Mouse (Mus musculus): ENCODE results near the gene 2410137M14Rik.
"Not testable (repeated sequence)": the region's sequence is repeated elsewhere in the genome, so short reads cannot be mapped to it uniquely, and the experiment has no call there.

Gene 2410137M14Rik

GRCm38 (mm10) chr17:36994528-36994927 is 13.5 kb upstream of the 2410137M14Rik start:
- no peak for DNase-seq (ENCODE audit: low spot score in 2 of 2)

DNA sequence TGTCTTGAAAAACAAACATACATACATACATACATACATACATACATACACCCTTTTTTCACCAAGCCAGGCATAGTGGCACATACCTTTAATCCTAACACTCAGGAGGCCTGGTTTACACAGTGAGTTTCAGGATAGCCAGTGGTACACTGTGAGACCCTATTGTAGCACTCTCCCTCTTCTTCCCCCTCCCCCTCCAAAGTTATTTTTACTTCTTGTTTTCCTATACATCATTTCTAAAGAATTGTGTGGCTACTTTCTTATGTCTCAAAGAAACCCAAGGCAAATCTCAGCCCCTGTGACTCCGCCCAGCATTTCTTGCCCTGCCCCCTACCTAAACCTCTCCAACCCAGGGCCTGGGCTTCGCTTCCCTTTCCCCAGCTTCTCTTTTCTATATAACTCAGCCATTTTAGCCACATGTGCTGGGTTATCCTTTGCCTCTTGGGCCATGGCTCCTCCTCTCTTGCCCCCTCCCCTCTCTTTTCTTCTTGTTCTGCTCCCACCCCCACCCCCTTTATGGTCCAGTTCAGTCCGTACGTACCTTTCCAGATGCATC is 12.8 kb upstream of the 2410137M14Rik start:
- no peak for DNase-seq (ENCODE audit: low spot score in 2 of 2)

- no peak for DNase-seq (ENCODE audit: low spot score in 2 of 2)
Observed at GRCm38 (mm10) chr17:36992336-36993104, 11.5 kb upstream of the 2410137M14Rik start.

GRCm38 (mm10) chr17:36990630-36991029 is 9.6 kb upstream of the 2410137M14Rik start:
- not testable (repeated sequence) for DNase-seq (ENCODE audit: low spot score in 2 of 2)

GRCm38 (mm10) chr17:36989437-36989836 is 8.4 kb upstream of the 2410137M14Rik start, which contains the start of gene H2-M5:
TSS of gene H2-M5 (minus strand) at chr17:36989537.
- DNase-seq (ENCODE audit: low spot score in 2 of 2), result no peak

GRCm38 (mm10) chr17:36988475-36988874 is 7.4 kb upstream of the 2410137M14Rik start:
- DNase-seq (ENCODE audit: low spot score in 2 of 2), result no peak

GRCm38 (mm10) chr17:36982253-36983155 is 1.5 kb upstream of the 2410137M14Rik start:
- DNase-seq (ENCODE audit: low spot score in 2 of 2), result no peak

DNA sequence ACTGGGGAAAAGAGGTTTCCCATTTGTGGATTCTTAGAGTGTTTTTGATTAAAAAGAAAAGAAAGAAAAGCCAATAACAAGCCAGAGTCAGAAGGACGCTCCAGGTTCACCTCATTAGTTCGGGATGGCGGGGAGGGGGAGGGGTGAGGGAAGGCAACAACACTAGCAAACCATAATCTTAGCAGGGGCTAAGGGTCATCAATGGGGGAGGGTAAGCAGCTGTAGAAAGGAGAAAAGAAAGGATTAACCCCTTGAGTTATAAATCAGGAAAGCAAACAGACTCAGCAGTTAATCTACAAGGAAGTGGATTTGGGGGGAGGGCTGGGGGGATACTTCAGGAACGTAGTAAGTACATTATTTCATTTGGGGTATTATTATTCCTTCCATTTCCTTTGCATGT is 808 bp upstream of the 2410137M14Rik start:
- DNase-seq (ENCODE audit: low spot score in 2 of 2), result no peak

GRCm38 (mm10) chr17:36973271-36973787 is 7.7 kb downstream of the 2410137M14Rik start:
- no peak for DNase-seq (ENCODE audit: low spot score in 2 of 2)

DNA sequence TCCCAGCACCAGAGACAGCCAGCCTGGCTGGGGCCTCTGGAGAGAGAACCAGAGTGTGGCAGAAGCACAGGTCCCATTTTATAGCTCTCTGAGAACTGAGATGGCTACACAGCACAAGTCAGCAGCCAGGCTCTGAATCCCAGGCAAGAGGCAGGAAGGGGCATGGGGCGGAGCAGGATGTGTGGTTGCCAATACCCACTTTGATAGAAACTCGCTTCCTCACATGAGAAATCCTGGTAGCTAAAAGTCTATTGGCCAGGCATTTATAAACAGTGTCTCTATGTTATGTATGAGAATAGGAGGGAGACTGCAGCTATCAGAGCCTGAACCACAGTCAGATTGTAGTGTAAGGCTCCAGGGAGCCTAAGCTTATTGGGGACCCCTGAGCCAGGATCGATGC is 8.2 kb downstream of the 2410137M14Rik start:
- DNase-seq (ENCODE audit: low spot score in 2 of 2), result no peak

DNA sequence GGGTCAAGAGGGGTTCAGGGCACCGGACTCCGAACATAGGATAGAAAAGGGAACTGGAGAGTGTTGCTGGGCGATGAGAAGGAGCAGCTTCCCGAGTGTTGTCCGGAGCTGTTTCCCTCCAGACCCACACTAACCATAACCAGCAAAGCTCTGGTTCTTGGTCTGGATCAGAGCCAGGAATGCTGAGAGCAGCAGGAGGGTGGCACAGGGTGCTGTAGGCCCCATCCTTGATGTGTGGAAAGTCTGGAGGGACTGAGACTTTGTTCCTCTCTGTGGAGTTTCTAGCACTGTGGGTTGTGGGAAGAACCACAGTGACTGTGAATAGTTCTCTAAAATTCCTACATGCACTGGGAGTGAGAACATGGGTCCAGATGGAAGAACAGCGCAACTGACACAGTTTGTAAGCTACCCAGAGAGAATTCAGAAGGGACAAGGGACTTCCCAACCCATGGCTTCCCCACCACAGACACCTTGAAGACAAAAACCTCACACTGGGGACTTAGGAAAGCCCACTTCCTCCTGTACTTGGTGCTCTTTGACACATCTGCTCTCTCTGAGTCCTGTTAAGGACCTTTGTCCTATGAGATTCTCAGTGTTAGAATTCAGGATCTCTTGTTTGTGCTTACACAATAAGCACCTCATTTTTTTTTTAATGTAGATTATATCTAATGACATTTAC is 9.7 kb downstream of the 2410137M14Rik start:
- DNase-seq (ENCODE audit: low spot score in 2 of 2), result no peak

- no peak for DNase-seq (ENCODE audit: low spot score in 2 of 2)
Observed at GRCm38 (mm10) chr17:36970316-36970890, 10.6 kb downstream of the 2410137M14Rik start.

DNA sequence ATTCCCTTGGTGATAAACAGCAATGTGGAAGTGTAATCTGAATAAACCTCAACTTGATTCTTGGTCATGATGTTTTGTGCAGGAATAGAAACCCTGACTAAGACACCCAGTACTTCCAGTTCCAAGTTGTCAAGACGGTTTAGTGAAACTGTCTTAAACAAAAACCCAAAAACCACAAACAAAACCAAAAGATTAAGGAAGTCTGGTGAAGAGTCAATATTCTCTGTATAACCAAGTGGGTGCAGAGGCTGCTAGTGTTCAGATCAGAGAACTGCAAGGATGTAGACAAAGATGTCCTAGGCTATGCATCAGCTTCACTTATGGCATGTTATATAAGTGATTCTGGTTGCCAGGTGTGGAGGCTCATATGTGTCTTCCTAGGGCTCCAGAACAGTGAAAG is 14.2 kb downstream of the 2410137M14Rik start:
- no peak for DNase-seq (ENCODE audit: low spot score in 2 of 2)

DNA sequence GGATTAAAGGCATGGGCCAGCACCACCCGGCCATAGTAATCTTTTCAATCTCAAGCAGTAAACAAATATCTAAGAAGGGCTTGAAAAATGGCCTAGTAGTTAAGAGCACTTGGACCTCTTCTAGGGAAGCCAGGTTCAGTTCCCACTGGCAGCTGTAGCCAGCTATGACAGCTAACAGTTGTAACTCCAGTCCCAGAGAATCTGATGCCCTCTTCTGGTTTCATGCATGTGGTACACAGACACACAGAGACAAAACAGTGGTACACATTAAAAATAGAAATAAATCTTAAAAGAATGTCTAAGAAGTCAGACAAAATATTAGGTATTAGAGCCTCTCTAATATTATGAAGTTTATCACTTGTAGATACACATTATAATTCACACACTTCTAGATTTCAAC is 19.9 kb downstream of the 2410137M14Rik start:
- DNase-seq (ENCODE audit: low spot score in 2 of 2), result no peak

DNA sequence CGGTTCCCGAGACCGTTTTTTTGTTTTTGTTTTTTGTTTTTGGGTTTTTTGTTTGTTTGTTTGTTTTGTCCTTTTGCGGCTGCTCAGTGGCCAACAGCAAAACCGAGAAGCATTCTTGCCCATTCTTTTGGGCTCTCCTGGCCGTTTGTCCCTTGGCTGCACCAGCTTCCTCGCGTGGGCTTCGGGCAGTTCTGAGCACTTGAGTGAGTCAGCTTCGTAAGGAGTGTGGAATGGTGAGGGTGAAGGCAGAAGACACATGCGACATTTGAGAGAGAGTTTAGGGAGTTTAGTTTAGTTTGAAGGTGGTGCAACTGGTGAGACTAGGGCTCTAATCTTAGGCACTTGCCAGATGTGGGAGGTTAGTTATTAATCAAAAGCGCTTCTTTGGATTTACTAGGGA is 22.2 kb downstream of the 2410137M14Rik start:
- no peak for DNase-seq (ENCODE audit: low spot score in 2 of 2)

- DNase-seq (ENCODE audit: low spot score in 2 of 2), result peak; percentile 83 to 90
Observed at GRCm38 (mm10) chr17:36957999-36958743, 22.9 kb downstream of the 2410137M14Rik start, which contains the start of the genes Znrd1 and Znrd1as. TSS of gene Znrd1 (minus strand) at chr17:36958559. TSS of gene Znrd1as (plus strand) at chr17:36958592.

DNA sequence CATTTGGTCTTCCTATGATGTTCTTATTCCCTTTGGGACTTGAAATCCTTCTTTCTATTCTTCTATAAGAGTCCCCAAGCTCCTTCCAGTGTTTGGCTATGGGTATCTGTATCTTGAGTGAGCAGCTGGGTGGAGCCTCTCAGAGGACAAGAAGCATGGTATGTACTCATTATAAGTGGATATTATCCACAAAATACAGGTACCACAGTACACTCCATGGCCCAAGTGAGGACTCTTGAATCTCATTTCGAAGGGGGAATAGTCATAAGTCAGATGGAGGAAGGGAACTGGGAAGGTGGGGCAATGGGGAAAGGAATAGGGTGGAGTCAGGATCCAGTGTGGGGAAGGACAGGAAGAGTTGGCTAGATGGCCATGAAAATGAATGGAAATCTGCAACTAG is 28.0 kb downstream of the 2410137M14Rik start:
- DNase-seq (ENCODE audit: low spot score in 2 of 2), result no peak

DNA sequence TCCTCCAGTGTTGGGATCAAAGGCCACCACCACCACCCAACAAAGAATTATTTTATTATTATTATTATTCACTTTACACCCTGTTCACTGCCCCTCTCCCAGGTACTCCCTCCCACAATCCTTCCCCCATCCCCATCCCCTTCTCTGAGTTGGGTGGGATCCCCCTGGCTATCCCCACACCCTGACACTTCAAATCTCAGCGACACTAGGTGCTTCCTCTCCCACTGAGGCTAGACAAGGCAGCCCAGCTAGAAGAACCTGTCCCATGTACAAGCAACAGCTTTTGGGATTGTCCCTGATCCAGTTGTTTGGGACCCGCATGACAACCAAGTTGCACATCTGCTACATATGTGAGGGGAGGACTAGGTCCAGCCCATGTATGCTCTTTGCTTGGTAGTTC is 28.4 kb downstream of the 2410137M14Rik start:
- DNase-seq (ENCODE audit: low spot score in 2 of 2), result no peak

GRCm38 (mm10) chr17:36950981-36951947 is 29.8 kb downstream of the 2410137M14Rik start, which contains the start of gene Ppp1r11:
TSS of gene Ppp1r11 (minus strand) at chr17:36951741.
- DNase-seq (ENCODE audit: low spot score in 2 of 2), result peak; percentile 83 to 97

Measured in urinary bladder, adult 18-20 months (tissue).